Mouse (Mus musculus): Measurements from ENCODE around the gene Taf3.

The Taf3 gene

DNA sequence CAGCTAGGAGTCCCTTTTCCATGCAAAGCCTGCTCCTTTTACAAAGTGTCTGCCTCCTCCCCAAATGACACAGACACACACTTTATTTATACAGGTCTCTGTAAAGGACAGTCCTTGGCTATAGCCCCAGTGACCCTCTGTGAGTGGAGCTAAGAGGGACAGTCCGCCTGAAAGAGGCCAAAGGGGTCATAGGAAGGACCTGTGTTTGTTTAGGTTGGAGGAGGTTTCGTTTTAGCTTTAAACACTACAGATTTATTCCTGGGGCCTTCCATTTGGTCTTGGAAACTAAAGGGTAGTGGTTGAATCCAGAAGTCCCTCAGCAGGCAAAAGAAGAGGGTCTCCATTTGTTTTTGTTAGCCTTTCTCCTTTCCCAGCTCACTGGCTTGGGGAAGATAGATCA is 174.6 kb downstream of the Taf3 start:
- no peak for DNase-seq

DNA sequence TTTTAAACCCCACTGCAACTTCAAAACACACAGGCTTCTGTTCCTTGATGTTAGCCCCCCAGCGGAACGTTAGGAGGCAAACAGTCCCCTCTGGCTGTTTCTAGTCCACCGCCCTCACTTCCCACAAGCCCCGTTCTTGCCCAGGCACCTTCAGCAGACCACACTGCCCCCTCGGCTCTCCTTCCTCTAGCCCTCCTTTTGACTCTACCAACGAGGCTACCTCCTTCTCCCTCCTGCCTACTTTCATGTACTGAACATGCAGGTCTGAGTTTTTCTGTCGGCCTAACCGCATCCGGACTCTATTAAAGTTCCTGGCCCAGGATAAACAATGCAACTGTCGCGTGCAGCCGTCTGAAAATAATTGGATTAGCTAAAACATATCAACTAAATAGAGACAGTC is 175.7 kb downstream of the Taf3 start:
- DNase-seq = no peak

DNA sequence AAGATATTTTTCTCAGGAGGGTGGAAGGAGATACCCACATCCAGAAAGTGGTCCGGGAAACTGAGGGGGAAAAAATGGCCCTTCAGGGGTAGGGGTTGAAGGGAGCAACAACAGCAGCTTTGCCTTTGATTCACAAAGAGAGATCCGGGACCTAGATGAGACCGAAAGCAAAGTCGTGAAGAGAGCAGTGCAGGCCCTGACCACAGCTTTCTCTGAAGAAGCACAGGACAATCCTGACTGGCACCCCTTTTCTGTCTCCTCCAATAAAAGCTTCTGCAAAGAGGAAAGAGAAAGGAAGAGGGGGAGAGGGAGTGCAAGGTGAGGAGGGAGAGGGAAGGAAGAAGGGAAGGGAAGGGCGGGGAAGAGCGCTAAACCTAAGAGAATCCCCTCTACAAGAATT is 176.6 kb downstream of the Taf3 start:
- DNase-seq = no peak

DNA sequence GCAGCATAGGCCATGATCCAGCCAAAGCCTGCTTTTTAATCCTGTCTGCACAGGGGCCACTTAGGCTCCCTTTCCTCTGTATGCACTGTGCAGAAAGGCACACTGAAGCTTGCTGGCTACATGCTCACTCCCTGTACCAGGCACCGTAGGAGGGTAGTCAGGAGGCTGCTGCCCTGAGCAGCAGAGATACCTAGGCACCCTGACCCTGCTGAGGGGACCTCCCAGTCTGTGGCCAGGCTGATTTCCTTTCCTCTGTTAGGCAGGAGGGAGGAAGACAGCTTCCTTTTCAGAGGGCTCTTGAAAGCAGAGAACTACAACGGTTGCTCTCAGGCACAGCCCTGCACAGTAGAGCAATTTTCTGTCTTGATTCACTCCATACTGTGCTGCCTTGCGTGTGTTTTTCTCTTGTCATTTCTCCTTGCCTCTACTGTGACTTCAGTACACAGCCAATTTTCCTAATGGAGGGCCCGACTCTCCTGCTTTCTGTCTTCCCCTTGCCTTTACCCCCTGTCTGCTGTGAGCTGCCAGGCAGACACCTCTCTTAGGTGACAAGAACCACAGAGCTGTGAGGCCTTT is 177.2 kb downstream of the Taf3 start:
- no peak for DNase-seq

DNA sequence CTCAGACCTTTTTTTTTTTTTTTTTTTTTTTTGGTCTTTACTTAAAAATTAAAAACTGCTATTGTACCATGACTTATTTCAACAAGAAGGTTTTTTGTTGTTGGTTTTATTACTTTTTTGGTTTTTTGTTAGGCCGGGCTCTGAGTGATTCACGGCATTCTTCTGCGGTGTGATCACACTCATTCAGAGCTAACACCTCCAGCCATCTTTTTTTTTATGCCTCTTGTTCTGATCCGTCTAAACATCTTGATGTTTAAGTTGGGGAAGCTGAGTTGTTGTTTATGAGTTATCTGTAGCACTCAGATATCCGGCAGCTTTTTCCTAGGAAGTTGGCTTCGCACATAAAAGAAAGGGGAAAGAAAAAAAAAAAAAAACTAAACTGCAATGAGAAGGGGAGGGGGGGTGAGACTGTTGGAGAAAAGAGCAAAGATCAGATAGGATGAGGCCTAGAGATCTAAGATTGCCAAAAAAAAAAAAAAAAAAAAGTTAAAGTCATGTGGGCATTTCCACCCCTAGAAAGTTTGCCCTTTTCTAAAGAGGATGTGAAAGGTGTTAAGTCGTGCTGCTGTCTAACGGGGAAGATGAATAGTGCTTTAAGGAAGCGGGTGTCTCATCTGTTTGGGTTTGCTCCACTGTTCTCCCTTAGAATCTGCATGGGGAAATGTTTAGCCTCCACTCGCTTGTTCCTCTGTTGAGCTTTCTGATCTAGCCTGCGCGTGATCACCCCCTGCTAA is 181.1 kb downstream of the Taf3 start:
- DNase-seq = no peak

Data from kidney, adult 18-20 months (tissue).